Mouse (Mus musculus): ENCODE data around the gene Edn3.

Gene Edn3

DNA sequence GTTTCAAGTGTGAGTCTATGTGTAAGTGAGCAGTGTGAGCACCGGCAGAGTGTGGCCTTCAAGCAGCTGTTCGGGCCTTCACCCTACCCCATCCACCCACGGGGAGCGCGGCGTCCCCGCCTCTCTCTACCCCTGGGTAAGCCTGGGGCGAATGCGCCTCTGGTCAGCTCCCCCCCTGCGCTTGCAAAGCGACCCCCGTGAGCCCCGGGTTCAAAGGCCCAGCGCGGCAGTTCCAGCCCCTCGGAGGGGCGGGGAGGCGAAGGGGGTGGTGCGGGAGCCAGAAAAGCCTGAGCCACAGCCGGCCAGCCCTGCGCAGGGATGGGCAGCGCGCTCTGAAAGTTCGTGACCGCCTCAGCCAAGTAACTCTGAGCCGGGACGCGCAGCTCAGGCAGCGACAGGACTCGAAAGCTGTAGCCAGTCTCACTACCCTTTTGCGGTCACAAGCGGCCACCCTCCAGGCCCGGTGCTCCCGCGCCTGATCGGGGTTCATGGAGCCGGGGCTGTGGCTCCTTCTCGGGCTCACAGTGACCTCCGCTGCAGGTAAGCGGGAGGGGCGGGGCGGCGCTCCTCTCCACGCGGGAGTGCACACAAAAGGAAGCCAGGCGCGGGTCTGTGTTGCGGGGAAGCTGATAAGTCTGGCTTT lies at the start of gene Edn3:
Gene Edn3, plus strand, starts transcription at position 141 of the 643 bp plus-strand sequence.
- DNase-seq (ENCODE audit: low spot score in 2 of 2), result no peak

DNA sequence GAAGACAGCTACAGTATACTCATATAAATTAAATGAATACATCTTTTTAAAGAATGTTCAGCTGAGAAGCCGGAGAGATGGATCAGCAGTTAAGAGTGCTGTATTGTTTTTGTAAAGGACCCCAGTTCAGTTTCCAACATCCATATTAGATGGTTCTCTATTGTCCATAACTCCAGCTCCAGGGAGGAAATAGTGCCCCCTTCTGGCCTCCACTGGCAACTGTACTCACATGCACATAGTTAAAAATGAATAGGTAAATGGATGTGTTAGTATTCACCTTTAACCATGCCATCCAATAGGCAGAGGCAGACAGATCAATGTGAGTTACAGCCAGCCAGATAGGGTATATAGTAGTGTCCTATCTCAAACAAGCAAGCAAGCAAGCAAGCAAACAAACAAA lies 48.4 kb upstream of the Edn3 start:
- no peak for DNase-seq (ENCODE audit: low spot score in 2 of 2)

GRCm38 (mm10) chr2:174715938-174716337 lies 44.5 kb upstream of the Edn3 start:
- no peak for DNase-seq (ENCODE audit: low spot score in 2 of 2)

GRCm38 (mm10) chr2:174717857-174718256 lies 42.6 kb upstream of the Edn3 start:
- no peak for DNase-seq (ENCODE audit: low spot score in 2 of 2)

- DNase-seq (ENCODE audit: low spot score in 2 of 2), result no peak
Observed at GRCm38 (mm10) chr2:174727114-174727823, 33.1 kb upstream of the Edn3 start.

DNA sequence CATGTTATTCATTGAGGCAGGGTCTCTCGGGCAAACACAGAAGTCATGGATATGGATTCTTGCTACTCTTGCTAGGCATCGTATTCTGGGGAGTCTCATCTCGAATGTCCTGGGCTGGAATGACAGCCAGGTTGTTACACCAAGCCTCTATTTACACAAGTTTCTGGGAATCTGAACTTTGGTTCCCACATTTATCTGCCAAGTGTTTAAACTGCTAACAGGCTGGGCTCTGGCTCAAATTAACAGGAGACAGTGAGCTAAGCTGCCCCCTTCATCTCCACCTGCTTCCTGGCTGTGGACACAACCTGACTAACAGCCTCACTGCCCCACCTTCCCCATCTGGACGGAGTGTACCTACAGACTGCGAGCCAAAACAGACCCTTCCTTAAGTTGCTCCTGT lies 28.5 kb upstream of the Edn3 start:
- DNase-seq (ENCODE audit: low spot score in 2 of 2), result no peak

DNA sequence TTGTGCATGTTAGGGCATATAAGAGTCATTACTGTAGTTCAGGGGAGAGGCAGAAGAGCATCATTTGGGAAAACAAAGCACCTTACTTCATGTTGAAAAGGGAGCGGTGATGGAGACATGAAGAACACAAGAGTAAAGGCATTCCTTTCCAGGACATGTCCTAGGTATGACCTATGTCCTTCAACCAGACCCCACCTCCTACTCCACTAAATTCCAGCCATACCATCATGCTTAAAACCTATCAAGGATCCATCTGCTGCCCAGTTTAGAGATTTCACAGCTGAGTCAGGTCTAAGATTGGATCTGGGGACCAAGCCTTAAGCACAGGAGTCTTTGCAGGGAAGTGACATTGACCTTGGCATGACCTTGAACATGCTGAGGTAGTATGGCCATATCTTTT lies 25.1 kb upstream of the Edn3 start:
- DNase-seq (ENCODE audit: low spot score in 2 of 2), result no peak

DNA sequence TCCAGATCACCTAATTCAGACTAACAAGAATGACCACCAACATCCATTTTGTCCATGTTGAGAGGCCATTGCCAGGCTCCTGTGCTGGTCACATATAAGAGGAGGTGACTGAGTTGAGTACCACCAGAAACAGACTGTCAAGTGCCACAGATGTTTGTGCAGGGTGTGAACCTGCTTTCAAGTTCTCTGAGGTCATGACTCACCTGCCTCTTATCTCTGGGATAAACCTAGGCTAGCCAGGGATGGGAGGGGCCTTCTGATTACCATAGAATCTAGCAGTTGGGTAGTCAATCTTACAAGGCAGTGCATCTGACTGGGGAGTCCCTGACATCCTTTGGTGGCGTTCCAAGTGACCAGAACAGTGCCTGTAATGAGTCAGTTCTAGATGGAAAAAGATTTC lies 13.2 kb upstream of the Edn3 start:
- DNase-seq (ENCODE audit: low spot score in 2 of 2), result no peak

GRCm38 (mm10) chr2:174748381-174748780 lies 12.0 kb upstream of the Edn3 start:
- DNase-seq (ENCODE audit: low spot score in 2 of 2), result no peak

GRCm38 (mm10) chr2:174753197-174753596 lies 7.2 kb upstream of the Edn3 start:
- no peak for DNase-seq (ENCODE audit: low spot score in 2 of 2)

GRCm38 (mm10) chr2:174754231-174754630 lies 6.2 kb upstream of the Edn3 start:
- DNase-seq (ENCODE audit: low spot score in 2 of 2), result no peak

DNA sequence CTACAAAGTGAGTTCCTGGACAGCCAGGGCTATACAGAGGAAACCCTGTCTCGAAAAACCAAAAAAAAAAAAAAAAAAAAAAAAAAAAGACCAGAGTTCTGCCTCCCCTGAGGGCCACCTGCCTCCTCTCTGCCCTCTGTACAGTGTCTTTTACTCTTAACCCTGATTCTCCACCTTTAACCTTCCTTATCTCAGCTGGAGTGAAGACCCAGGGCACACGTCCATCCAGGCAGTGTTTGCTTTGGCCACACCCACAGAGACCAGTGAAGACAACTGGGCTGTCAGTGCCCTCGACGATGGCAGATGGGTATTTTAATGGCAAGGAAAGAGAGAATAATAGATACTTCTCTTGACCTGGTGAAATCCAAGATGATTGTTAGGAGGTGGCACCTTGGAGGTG lies 1.2 kb upstream of the Edn3 start:
- DNase-seq (ENCODE audit: low spot score in 2 of 2), result no peak

- DNase-seq (ENCODE audit: low spot score in 2 of 2), result no peak
Observed at GRCm38 (mm10) chr2:174761452-174762101, 1.2 kb downstream of the Edn3 start.

GRCm38 (mm10) chr2:174762310-174762709 lies 1.9 kb downstream of the Edn3 start:
- no peak for DNase-seq (ENCODE audit: low spot score in 2 of 2)

DNA sequence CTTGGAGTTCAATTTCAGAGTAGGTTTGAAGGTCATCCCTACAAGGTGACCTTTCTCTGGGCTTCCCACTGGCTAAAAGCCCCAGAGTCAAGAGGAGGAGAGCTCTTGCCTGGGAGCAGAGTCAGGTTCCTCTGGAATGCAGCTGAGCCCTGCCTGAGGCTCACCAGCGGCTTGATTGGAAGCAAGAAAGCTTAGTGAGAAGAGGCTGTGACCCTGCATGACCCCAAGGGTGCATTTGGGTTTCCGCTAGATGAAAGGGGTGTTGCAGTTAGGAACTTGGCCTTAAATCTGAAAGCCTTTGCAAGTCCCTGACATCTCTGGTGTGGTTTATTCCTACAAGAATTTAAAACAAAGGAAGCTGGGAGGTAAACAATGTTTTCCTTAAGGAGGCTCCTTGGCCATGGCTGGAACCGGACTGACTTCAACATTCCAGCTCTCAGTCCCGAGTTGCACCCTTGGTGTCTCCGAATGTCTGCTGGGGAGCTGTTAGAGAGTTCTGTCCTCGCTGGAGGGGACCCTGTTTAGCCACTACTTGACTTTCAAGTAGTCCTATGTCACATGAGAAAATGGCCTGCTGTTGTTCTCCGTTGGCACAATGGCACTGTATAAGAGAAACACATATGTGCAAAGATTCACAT lies 8.6 kb downstream of the Edn3 start:
- DNase-seq (ENCODE audit: low spot score in 2 of 2), result no peak

GRCm38 (mm10) chr2:174774177-174775111 lies 14.0 kb downstream of the Edn3 start:
- no peak for DNase-seq (ENCODE audit: low spot score in 2 of 2)

DNA sequence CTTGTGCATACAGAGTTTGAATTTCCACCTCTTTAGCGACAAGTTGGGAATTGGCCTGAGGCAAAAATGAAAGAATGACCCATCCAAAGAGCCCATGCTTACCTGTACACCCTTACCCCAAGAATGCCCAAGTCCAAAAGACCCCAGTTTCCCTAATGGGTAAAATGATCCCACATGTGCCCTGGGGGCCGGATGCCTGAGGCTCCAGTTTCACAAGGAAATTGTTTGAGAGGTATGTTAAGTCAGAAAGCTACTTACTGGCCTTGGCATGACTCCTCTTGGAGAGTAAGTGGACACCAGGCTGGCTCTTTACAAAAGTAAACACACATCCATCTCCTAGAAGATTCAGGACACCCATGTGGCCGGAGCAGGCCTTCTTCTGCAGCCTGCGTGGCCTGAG lies 21.6 kb downstream of the Edn3 start:
- no peak for DNase-seq (ENCODE audit: low spot score in 2 of 2)

GRCm38 (mm10) chr2:174782880-174783279 lies 22.5 kb downstream of the Edn3 start:
- no peak for DNase-seq (ENCODE audit: low spot score in 2 of 2)

DNA sequence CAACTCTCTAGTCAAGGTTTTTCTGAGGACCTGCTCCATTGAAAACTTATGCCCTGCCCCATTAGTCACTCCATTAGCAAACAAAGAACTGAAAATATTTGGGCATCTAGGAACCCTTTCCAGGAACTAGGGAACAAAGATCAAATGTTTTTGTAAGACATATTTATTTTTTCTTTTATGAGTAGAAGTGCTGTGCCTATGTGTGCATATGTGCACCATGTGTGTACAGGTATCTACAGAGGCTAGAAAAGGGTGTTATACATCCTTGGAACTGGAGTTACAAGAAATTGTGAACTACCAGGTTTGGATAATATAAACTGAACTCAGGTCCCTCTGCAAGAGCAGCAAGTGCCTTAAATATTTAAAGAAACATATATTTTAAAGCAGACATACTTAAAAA lies 28.4 kb downstream of the Edn3 start:
- DNase-seq (ENCODE audit: low spot score in 2 of 2), result no peak

GRCm38 (mm10) chr2:174792436-174793125 lies 32.2 kb downstream of the Edn3 start:
- DNase-seq (ENCODE audit: low spot score in 2 of 2), result no peak

GRCm38 (mm10) chr2:174793181-174793580 lies 32.8 kb downstream of the Edn3 start:
- DNase-seq (ENCODE audit: low spot score in 2 of 2), result no peak
